Mouse (Mus musculus) heart, postnatal 0 days (tissue): ENCODE measurements around the gene Rnf180. TPM values are rescaled to one million over a fixed set of nuclear protein-coding genes. Genes with fewer than 3 reads are reported as not detected.

Experiments
- ATAC-seq: fragments of 200-750 bp; cut with Nextera tagmentation; 2 replicates; pipeline ENCODE4 v1.8.0; 2017; ENCODE audit warnings: low read depth, moderate number of reproducible peaks, moderate library complexity; ENCODE audit not compliant: insufficient read depth
- DNase-seq: peaks from one replicate; pipeline ENCODE4 v3.0.0-alpha.2; 2016; ENCODE audit warnings: low spot score
- H3K27ac ChIP-seq: fragments of 300-500 bp; sonication (generic); 2 replicates; pipeline ENCODE4 v1.5.1; 2014; ENCODE audit warnings: low read depth, mild to moderate bottlenecking
- H3K27me3 ChIP-seq: fragments of 300-500 bp; sonication (generic); 2 replicates; pipeline ENCODE4 v1.6.1; 2014; ENCODE audit warnings: low read length, mixed read lengths; ENCODE audit not compliant: control insufficient read depth, insufficient read depth
- H3K36me3 ChIP-seq: fragments of 300-500 bp; sonication (generic); replicated peaks from 2 replicates; pipeline ENCODE4 v1.6.1; 2014; ENCODE audit warnings: low read length, mixed read lengths; ENCODE audit not compliant: control insufficient read depth, insufficient read depth
- H3K4me1 ChIP-seq: fragments of 300-500 bp; sonication (generic); 2 replicates; pipeline ENCODE4 v1.6.1; 2014; ENCODE audit warnings: antibody characterized with exemption; ENCODE audit not compliant: control insufficient read depth, insufficient read depth
- H3K4me2 ChIP-seq: fragments of 300-500 bp; sonication (generic); 2 replicates; pipeline ENCODE4 v1.6.1; 2014; ENCODE audit warnings: low read depth, mild to moderate bottlenecking, low read length, moderate library complexity
- H3K4me3 ChIP-seq: fragments of 300-500 bp; sonication (generic); 2 replicates; pipeline ENCODE4 v1.5.1; 2014; ENCODE audit warnings: low read depth, low read length
- H3K9ac ChIP-seq: fragments of 300-500 bp; sonication (generic); replicated peaks from 2 replicates; pipeline ENCODE4 v1.6.1; 2014; ENCODE audit warnings: low read depth, low read length, mixed read lengths
- H3K9me3 ChIP-seq: fragments of 300-500 bp; sonication (generic); replicated peaks from 2 replicates; pipeline ENCODE4 v1.6.1; 2016; ENCODE audit warnings: low read length; ENCODE audit not compliant: control insufficient read depth
- CTCF ChIP-seq: IDR thresholded peaks from 2 replicates; pipeline ENCODE4 v1.5.1; 2016; ENCODE audit warnings: antibody characterized with exemption, control low read depth, low read depth
- EP300 ChIP-seq: IDR thresholded peaks from 2 replicates; pipeline ENCODE4 v1.6.1; 2016; ENCODE audit warnings: antibody characterized with exemption, low read depth
- WGBS: fragments of 180-500 bp; shearing (Covaris S2); extraction: QIAGEN DNeasy Blood & Tissue Kit; methylation state at CpG from one replicate; pipeline ENCODE4 v1.1.7; 2014; 5-methylcytosine and 5-hydroxymethylcytosine counted together
- polyA plus RNA-seq: library from polyadenylated mRNA; unstranded; fragments of >200 nt; fragmentation: Nextera tagmentation; extraction: Ambion mirVana; gene quantifications from 2 replicates; pipeline ENCODE4 v1.2.1, GENCODE M21; 2015
- total RNA-seq: library from RNA; depleted of rRNA; stranded (reverse); fragments of >200 nt; gene quantifications from 2 replicates; pipeline ENCODE4 v1.2.3, GENCODE M21; 2014; ENCODE audit warnings: low replicate concordance

Rnf180 gene
- total and polyA plus RNA-seq, 2 experiments from 2014 or later, result 0.31 to 1.2 TPM

- Histone ChIP-seq H3K27me3 (peaks cover 9% of the 10 kb centered on the region; the same call in 1 of the 2 replicates), H3K36me3 (no peaks in the 10 kb centered on the region), H3K4me2 (peak overlapping the region; percentile 100), H3K27ac (no peak overlapping the region), H3K4me3 (peak overlapping the region; percentile 91), H3K9ac (peak overlapping the region; percentile 73), H3K9me3 (no peaks in the 10 kb centered on the region), H3K4me1 (0 out of 2 replicates have a peak, but pooled peaks cover 7% of the 10 kb centered on the region)
- peak; percentile 67 for ATAC-seq
- no peak for DNase-seq
- TF ChIP-seq CTCF (no peak), EP300 (no peak)
- WGBS, result under 1% methylated on average over 65 of the region's 91 CpGs
Measured at GRCm38 (mm10) chr13:105293781-105294667, 591 bp downstream of the Rnf180 start.

DNA sequence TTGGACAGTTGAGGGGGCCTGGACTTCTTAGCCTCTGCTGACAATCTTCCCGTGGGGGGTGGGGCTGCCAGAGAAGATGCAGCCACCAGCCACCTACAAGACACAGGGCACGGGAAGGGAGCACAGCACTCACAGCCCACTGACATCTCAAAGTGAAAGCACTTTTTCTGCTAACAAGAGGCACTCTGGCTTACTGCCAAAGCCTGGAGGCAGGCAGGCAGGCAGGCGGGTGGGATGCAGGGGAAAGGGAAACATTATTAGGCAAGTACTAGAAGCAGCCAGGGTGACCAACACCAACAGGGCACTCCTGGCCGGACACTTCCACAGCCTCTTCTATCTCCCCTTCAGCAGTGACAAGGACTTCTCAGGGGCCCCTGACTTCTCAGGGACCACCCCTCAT lies 2.8 kb downstream of the Rnf180 start:
- Histone ChIP-seq H3K36me3 (no peaks in the 10 kb centered on the region), H3K4me1 (0 out of 2 replicates have a peak, but pooled peaks cover 7% of the 10 kb centered on the region), H3K4me3 (peak overlapping the region; percentile 16; the same call in 1 of the 2 replicates), H3K9ac (no peak overlapping the region), H3K27ac (no peak overlapping the region), H3K4me2 (peak overlapping the region; percentile 44), H3K9me3 (no peaks in the 10 kb centered on the region), H3K27me3 (peaks cover 9% of the 10 kb centered on the region; the same call in 1 of the 2 replicates)
- TF ChIP-seq CTCF (no peak), EP300 (no peak)
- WGBS, result 14% methylated on average over 4 of the region's 4 CpGs
- DNase-seq, result peak; percentile 24
- 0 out of 2 replicates have a peak, but pooled peaks have one; percentile 4 for ATAC-seq

DNA sequence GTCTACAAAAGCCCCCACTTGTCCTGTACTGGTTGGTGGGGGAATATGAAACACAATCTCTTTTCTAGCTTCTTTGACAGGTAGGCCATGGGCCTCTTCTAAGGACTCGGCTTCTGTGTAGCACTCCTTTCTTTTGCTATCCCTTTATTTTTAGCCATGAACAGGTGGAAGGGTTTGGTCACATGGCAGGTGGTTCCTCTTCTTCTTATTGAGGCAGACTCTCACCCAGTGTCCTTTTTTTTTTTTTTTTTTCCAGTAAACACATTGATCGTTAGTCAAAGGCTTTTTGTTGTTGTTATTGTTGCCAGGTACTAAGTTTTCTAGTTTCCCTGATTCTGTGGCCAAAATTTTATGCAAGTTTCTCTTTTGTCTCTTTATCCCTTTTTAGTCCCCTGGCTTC lies 4.0 kb downstream of the Rnf180 start:
- Histone ChIP-seq H3K4me1 (0 out of 2 replicates have a peak, but pooled peaks cover 7% of the 10 kb centered on the region), H3K36me3 (no peaks in the 10 kb centered on the region), H3K9me3 (no peaks in the 10 kb centered on the region), H3K4me2 (no peak overlapping the region), H3K27ac (no peak overlapping the region), H3K4me3 (no peak overlapping the region), H3K9ac (no peak overlapping the region), H3K27me3 (peaks cover 9% of the 10 kb centered on the region; the same call in 1 of the 2 replicates)
- ATAC-seq (no peak), DNase-seq (no peak)
- no peak for TF ChIP-seq CTCF
- TF ChIP-seq EP300, result no peak
- 89% methylated on average over 2 of the region's 2 CpGs for WGBS

DNA sequence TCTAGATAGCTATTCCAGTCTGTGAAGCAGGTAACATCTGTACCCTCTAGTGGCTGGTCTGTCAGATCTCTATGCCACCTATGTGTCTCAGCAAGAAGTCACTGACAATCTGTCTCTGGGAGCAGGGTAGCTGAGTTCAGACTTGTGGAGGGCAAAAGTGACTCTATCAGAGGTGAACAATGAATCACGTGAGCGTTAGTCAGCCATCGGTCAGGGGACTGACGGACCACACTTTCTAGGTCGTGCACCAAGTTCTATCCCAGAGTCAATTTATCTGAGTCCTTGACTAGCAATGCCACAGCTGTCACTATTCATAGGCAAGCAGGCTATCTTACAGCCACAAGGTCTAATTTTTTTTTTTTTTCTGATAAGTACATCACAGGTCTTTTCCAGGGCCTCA lies 4.6 kb downstream of the Rnf180 start:
- Histone ChIP-seq H3K9ac (no peak overlapping the region), H3K27me3 (peaks cover 9% of the 10 kb centered on the region; the same call in 1 of the 2 replicates), H3K36me3 (no peaks in the 10 kb centered on the region), H3K4me2 (no peak overlapping the region), H3K9me3 (no peaks in the 10 kb centered on the region), H3K4me3 (no peak overlapping the region), H3K27ac (no peak overlapping the region), H3K4me1 (0 out of 2 replicates have a peak, but pooled peaks cover 7% of the 10 kb centered on the region)
- TF ChIP-seq CTCF, result no peak
- TF ChIP-seq EP300, result no peak
- ATAC-seq, result no peak
- no peak for DNase-seq
- 52% methylated on average over 5 of the region's 5 CpGs for WGBS

DNA sequence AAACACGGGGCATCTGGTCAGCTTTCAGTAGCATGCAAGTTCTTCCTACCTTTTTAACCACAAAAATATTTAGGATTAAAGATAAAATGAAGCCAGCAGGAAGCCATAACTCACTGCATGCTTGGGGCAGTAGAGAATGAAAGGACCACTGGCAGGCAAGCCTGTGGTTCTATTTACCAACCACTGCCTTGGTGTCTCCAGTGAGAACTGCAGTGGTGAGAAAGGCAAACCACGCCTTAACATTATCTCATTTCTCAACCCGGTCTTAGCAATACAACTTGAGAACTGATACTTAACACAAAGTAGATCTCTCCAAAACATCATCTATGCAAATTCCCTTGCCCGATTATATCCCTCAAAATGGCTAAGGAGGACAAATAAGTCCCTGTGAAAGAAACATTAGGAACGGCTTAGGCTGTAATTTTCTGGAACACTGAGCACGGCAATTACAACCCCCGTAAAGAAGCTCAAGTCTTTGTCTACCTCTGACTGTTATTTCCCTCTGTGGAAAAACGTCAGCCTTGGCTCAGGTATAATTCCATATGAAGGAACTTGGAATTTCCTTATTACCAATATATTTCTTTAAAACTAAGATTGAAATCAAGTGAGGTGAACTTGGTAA lies 15.1 kb downstream of the Rnf180 start:
- Histone ChIP-seq H3K4me2 (no peak overlapping the region), H3K27me3 (no peaks in the 10 kb centered on the region), H3K27ac (no peak overlapping the region), H3K4me3 (no peak overlapping the region), H3K36me3 (no peaks in the 10 kb centered on the region), H3K4me1 (no peaks in the 10 kb centered on the region), H3K9ac (no peak overlapping the region), H3K9me3 (no peaks in the 10 kb centered on the region)
- 74% methylated on average over 8 of the region's 8 CpGs for WGBS
- TF ChIP-seq CTCF (no peak), EP300 (no peak)
- DNase-seq, result no peak
- no peak for ATAC-seq
